ENCODE assay signal across 8 mouse cellular contexts in genomic region chr5:121945819-121946218, GRCm38 (mm10).
DNase-seq lines count a peak whose midpoint lies in the region; ATAC-seq and TF ChIP-seq lines count a peak whose summit lies in the region.

No protein-coding gene starts in this region.

- H3K27ac ChIP-seq in forebrain, postnatal 0 days (ENCODE audit: low read depth, low read length): no peak overlapping the region
- no peak overlapping the region for H3K27ac ChIP-seq in forebrain, embryonic 12.5 days
- no peak overlapping the region for H3K27ac ChIP-seq in thymus, adult 2 months (ENCODE audit: control insufficient read depth, insufficient read depth, low read length)
- H3K27ac ChIP-seq in cortical plate, adult 2 months (ENCODE audit: insufficient read depth, low read length): no peak overlapping the region

- ATAC-seq in forebrain, postnatal 0 days: no peak
- ATAC-seq in forebrain, embryonic 12.5 days (ENCODE audit: low FRiP score): no peak
- ATAC-seq in activated CD4-positive, CD25-positive, alpha-beta regulatory T cell, adult 4 months: no peak

- H3K4me3 ChIP-seq in forebrain, postnatal 0 days (ENCODE audit: low read depth, low read length): no peak overlapping the region
- no peak overlapping the region for H3K4me3 ChIP-seq in forebrain, embryonic 12.5 days (replicated peaks)
- H3K4me3 ChIP-seq in thymus, adult 2 months (ENCODE audit: control insufficient read depth, insufficient read depth, low read length): no peak overlapping the region
- H3K4me3 ChIP-seq in cortical plate, adult 2 months (ENCODE audit: insufficient read depth, low read length): no peak overlapping the region

- H3K9me3 ChIP-seq in forebrain, postnatal 0 days (ENCODE audit: low read length): no peaks in the 10 kb centered on the region
- H3K9me3 ChIP-seq in forebrain, embryonic 12.5 days: no peaks in the 10 kb centered on the region

- 56% methylated on average over 6 of the region's 6 CpGs for WGBS in forebrain, postnatal 0 days
- 57% methylated on average over 6 of the region's 6 CpGs for WGBS in forebrain, embryonic 12.5 days
- 63% methylated on average over 6 of the region's 6 CpGs for WGBS in thymus, adult 2 months
- WGBS in large intestine, adult 2 months: 39% methylated on average over 6 of the region's 6 CpGs

- H3K4me1 ChIP-seq in forebrain, postnatal 0 days (ENCODE audit: insufficient read depth): no peaks in the 10 kb centered on the region
- H3K4me1 ChIP-seq in forebrain, embryonic 12.5 days: peaks cover 40% of the 10 kb centered on the region
- peaks cover 5% of the 10 kb centered on the region for H3K4me1 ChIP-seq in thymus, adult 2 months (replicated peaks; ENCODE audit: control insufficient read depth, insufficient read depth, low read length)
- no peaks in the 10 kb centered on the region; the same call in 1 of the 2 replicates for H3K4me1 ChIP-seq in cortical plate, adult 2 months (ENCODE audit: control insufficient read depth, insufficient read depth, low read length)

- TF ChIP-seq POLR2A in thymus, adult 2 months (IDR thresholded peaks at IDR 0.05; ENCODE audit: control insufficient read depth, extremely low read depth, insufficient read depth, low read length, poor library complexity): no peak
- TF ChIP-seq POLR2A in cortical plate, adult 2 months (IDR thresholded peaks at IDR 0.05; ENCODE audit: extremely low read depth, insufficient read depth, low read length): no peak

- no peak overlapping the region for H3K4me2 ChIP-seq in forebrain, postnatal 0 days (ENCODE audit: low read depth)
- H3K4me2 ChIP-seq in forebrain, embryonic 12.5 days: no peak overlapping the region

- H3K27me3 ChIP-seq in forebrain, postnatal 0 days (ENCODE audit: insufficient read depth, low read length): no peaks in the 10 kb centered on the region
- peaks cover 14% of the 10 kb centered on the region for H3K27me3 ChIP-seq in forebrain, embryonic 12.5 days
- peaks cover 5% of the 10 kb centered on the region; the same call in 1 of the 2 replicates for H3K27me3 ChIP-seq in thymus, adult 2 months (ENCODE audit: control insufficient read depth, insufficient read depth, low read length)

- no peak overlapping the region for H3K9ac ChIP-seq in forebrain, postnatal 0 days
- H3K9ac ChIP-seq in forebrain, embryonic 12.5 days: no peak overlapping the region

- DNase-seq in forebrain, postnatal 0 days: no peak
- peak; percentile 37 for DNase-seq in thymus, adult 2 months
- DNase-seq in thymus, adult 18-20 months: no peak
- DNase-seq in large intestine, adult 2 months (ENCODE audit: low read depth, low spot score): peak; percentile 11
- DNase-seq in ovary, postnatal 14 days (ENCODE audit: low spot score): peak; percentile 41

- peak; percentile 70 for TF ChIP-seq CTCF in forebrain, postnatal 0 days (IDR thresholded peaks at IDR 0.05; ENCODE audit: low read depth)
- peak; percentile 43; the same call in 1 of the 2 replicates for TF ChIP-seq CTCF in thymus, adult 2 months (IDR thresholded peaks at IDR 0.05; ENCODE audit: borderline replicate concordance, control insufficient read depth, extremely low read depth, insufficient read depth, low read length, poor library complexity)
- TF ChIP-seq CTCF in cortical plate, adult 2 months (IDR thresholded peaks at IDR 0.05; ENCODE audit: extremely low read depth, insufficient read depth, low read length): peak; percentile 75

- no peaks in the 10 kb centered on the region for H3K36me3 ChIP-seq in forebrain, postnatal 0 days (ENCODE audit: insufficient read depth)
- H3K36me3 ChIP-seq in forebrain, embryonic 12.5 days (replicated peaks): no peaks in the 10 kb centered on the region
- no peaks in the 10 kb centered on the region for H3K36me3 ChIP-seq in thymus, adult 2 months (ENCODE audit: control insufficient read depth, insufficient read depth, low read length)

Comparison
In these comparisons a context has a peak if more than half of its experiments do, and no peak if none do; other contexts are left out.
1. DNase-seq: peak in thymus, adult 2 months (single experiment), large intestine, adult 2 months (single experiment) and ovary, postnatal 14 days (single experiment); none in forebrain, postnatal 0 days (single experiment) and thymus, adult 18-20 months (0 of 2).
2. Peak in every context shown above with its lines, with median percentiles within 50 percentile points of each other: CTCF ChIP-seq.